Comparison of ENCODE assay signal across 28 mouse cellular contexts in genomic region chr16:24514802-24515727, GRCm38 (mm10).
DNase-seq lines count a peak whose midpoint lies in the region; ATAC-seq and TF ChIP-seq lines count a peak whose summit lies in the region.
"Had no signal": no experiment of that assay in that cellular context is flagged by ENCODE, and none has a peak within 500 bp of the region (broad histone marks: within the 10 kb centered on the region; RNA-seq: fewer than 3 reads in every experiment).

No protein-coding gene starts in this region.

- peaks cover 5% of the 10 kb centered on the region; the same call in 1 of the 2 replicates for H3K4me1 ChIP-seq in stomach, postnatal 0 days (replicated peaks; ENCODE audit: control insufficient read depth, insufficient read depth)

- H3K9me3 ChIP-seq in stomach, postnatal 0 days (ENCODE audit: control insufficient read depth, low read length), result no peaks in the 10 kb centered on the region
- H3K9me3 ChIP-seq: embryonic facial prominence, embryonic 12.5 days; embryonic facial prominence, embryonic 15.5 days; forebrain, embryonic 10.5 days; forebrain, embryonic 13.5 days; heart, embryonic 13.5 days had no signal

- no peak for TF ChIP-seq EP300 in stomach, postnatal 0 days (optimal IDR thresholded peaks at IDR 0.05)

- intact Hi-C loops in gastrocnemius, adult 2 months (cut with DNase I), result loop anchor here (5.0 kb wide), 2 partner anchors 32 to 117 kb away; no protein-coding TSS in a partner anchor

- ATAC-seq in Patski, result peak; percentile 97
- 0 out of 2 replicates have a peak, but pooled peaks have one; percentile 21 for ATAC-seq in stomach, postnatal 0 days (ENCODE audit: low FRiP score, low TSS enrichment)
- ATAC-seq in erythroblast, adult 5-6 weeks (replicated peaks; ENCODE audit: low FRiP score, poor library complexity, severe bottlenecking), result no peak
- ATAC-seq: activated CD4-positive, CD25-positive, alpha-beta regulatory T cell, adult 4 months; forebrain, embryonic 13.5 days; forebrain, embryonic 16.5 days; hindbrain, postnatal 0 days; inflammation-experienced regulatory T-cells, adult 6 months; intestine, embryonic 16.5 days had no signal

- H3K9ac ChIP-seq in stomach, postnatal 0 days (ENCODE audit: low read length), result no peak overlapping the region
- H3K9ac ChIP-seq: embryonic facial prominence, embryonic 12.5 days; embryonic facial prominence, embryonic 15.5 days; forebrain, embryonic 13.5 days; heart, embryonic 13.5 days; hindbrain, embryonic 14.5 days had no signal

- CTCF ChIA-PET in Patski (lab: Charles Lee), result interaction anchor here (1.3 kb wide), 1 partner anchor 9 kb away, joined by 3 read pairs; no protein-coding TSS in a partner anchor

- no peaks in the 10 kb centered on the region for H3K36me3 ChIP-seq in stomach, postnatal 0 days (ENCODE audit: control insufficient read depth, insufficient read depth, low read length)
- H3K36me3 ChIP-seq: embryonic facial prominence, embryonic 12.5 days; embryonic facial prominence, embryonic 15.5 days; forebrain, embryonic 10.5 days; heart, embryonic 13.5 days had no signal

- WGBS in stomach, postnatal 0 days, result 70% methylated on average over 11 of the region's 11 CpGs

- TF ChIP-seq CTCF in gastrocnemius, adult 2 months (IDR thresholded peaks at IDR 0.05), result no peak
- no peak for TF ChIP-seq CTCF in Patski (IDR thresholded peaks at IDR 0.05)
- no peak for TF ChIP-seq CTCF in stomach, postnatal 0 days (IDR thresholded peaks at IDR 0.05; ENCODE audit: low read depth)

- no peak for DNase-seq in gastrocnemius, adult 2 months
- DNase-seq in gastrocnemius, postnatal 10 days, result no peak
- DNase-seq in 3T3-L1 (ENCODE audit: low read depth, low spot score), result peak; percentile 91
- peak; percentile 82 for DNase-seq in Patski (ENCODE audit: low read depth, low spot score)
- no peak for DNase-seq in stomach, postnatal 0 days (ENCODE audit: low spot score)
- no peak for DNase-seq in embryo, embryonic 11 days
- DNase-seq: adrenal gland, adult 8-10 months; adrenal gland, postnatal 25 days; cerebellum, adult 11-12 months; cerebellum, adult 8-10 months; cerebellum, postnatal 14 days; gastrocnemius, postnatal 14 days; heart, adult 18-20 months; heart, postnatal 14 days; heart, postnatal 4 days; kidney, adult 18-20 months had no signal

- peak overlapping the region; percentile 12; the same call in 1 of the 2 replicates for H3K27ac ChIP-seq in gastrocnemius, adult 2 months
- no peak overlapping the region for H3K27ac ChIP-seq in stomach, postnatal 0 days (replicated peaks)
- H3K27ac ChIP-seq: embryonic facial prominence, embryonic 12.5 days; embryonic facial prominence, embryonic 15.5 days; forebrain, embryonic 10.5 days; forebrain, embryonic 13.5 days; heart, embryonic 13.5 days; hindbrain, embryonic 14.5 days; hindbrain, postnatal 0 days had no signal

- no peak overlapping the region for H3K4me3 ChIP-seq in gastrocnemius, adult 2 months
- no peak overlapping the region for H3K4me3 ChIP-seq in stomach, postnatal 0 days (ENCODE audit: low read depth, low read length)
- H3K4me3 ChIP-seq: embryonic facial prominence, embryonic 12.5 days; embryonic facial prominence, embryonic 15.5 days; forebrain, embryonic 10.5 days; forebrain, embryonic 13.5 days; heart, embryonic 13.5 days had no signal

- in situ Hi-C loops in Patski (cut with MboI; ENCODE audit: low pct_unique_long_range_greater_than_20kb), result loop anchor here (10.0 to 25.0 kb wide), 2 partner anchors 550 to 747 kb away; no protein-coding TSS in a partner anchor

- H3K27me3 ChIP-seq in Patski, result no peaks in the 10 kb centered on the region
- no peaks in the 10 kb centered on the region for H3K27me3 ChIP-seq in stomach, postnatal 0 days (ENCODE audit: control insufficient read depth, insufficient read depth, low read length)
- H3K27me3 ChIP-seq: embryonic facial prominence, embryonic 12.5 days; embryonic facial prominence, embryonic 15.5 days; forebrain, embryonic 13.5 days; heart, embryonic 13.5 days had no signal

- no peak overlapping the region for H3K4me2 ChIP-seq in stomach, postnatal 0 days (replicated peaks; ENCODE audit: low read depth)
- H3K4me2 ChIP-seq: embryonic facial prominence, embryonic 12.5 days; embryonic facial prominence, embryonic 15.5 days; forebrain, embryonic 13.5 days; heart, embryonic 13.5 days; hindbrain, embryonic 14.5 days had no signal

- POLR2A ChIA-PET in Patski (lab: Charles Lee), result interaction anchor here (0.9 kb wide), 1 partner anchor 9 kb away, joined by 3 read pairs; no protein-coding TSS in a partner anchor

Comparison
In these comparisons a context has a peak if more than half of its experiments do, and no peak if none do; other contexts are left out.
1. DNase-seq: peak in 3T3-L1 (single experiment) and Patski (single experiment); none in gastrocnemius, adult 2 months (single experiment), gastrocnemius, postnatal 10 days (single experiment), stomach, postnatal 0 days (single experiment) and embryo, embryonic 11 days (single experiment).